Mouse (Mus musculus): Measurements from ENCODE around the gene Tbc1d2b. TPM values are rescaled to one million over a fixed set of nuclear protein-coding genes. Genes with fewer than 3 reads are reported as not detected.

The Tbc1d2b gene
- polyA plus RNA-seq, 1 experiment from 2014 or later = 6.5 TPM

DNA sequence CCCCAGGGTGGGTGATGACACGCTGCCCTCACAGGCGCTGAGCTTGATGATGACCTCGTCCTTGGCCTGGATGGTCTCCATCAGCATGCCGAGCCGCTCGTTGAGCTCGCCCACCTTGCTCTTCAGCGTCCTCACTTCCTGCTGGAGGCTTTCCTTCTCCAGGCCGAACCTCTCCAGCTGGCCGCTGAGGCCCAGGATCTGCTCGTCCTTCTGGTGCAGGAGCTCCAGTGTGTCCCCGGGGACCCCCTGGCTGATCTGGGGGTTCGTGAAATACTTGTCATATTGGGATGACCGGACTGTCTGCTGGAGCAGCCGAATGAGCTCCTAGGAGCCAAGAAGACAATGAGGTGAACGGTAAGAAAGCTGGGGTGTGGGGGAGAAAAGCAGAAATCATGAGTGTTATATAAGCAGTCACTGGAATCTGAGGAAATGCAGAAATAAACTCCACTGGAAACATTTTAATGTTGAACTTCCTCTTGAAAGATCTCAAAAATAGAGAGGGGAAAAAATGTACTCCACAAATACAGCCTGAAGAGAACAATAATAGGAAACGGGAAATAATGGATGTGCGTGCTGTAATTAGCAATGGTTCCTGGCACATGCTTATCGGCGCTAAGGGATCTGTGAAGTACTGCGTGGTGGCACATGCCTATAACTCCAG, 44.4 kb downstream of the Tbc1d2b start:
- H3K36me3 ChIP-seq = peaks cover 80% of the 10 kb centered on the region
- H3K4me2 ChIP-seq = no peak overlapping the region

GRCm38 (mm10) chr9:90222275-90222674, 48.3 kb downstream of the Tbc1d2b start:
- Histone ChIP-seq H3K4me1 (replicated peaks) (peaks cover 13% of the 10 kb centered on the region), H3K27me3 (no peaks in the 10 kb centered on the region), H3K9ac (no peak overlapping the region), H3K27ac (no peak overlapping the region), H3K9me3 (replicated peaks) (no peaks in the 10 kb centered on the region), H3K4me2 (no peak overlapping the region), H3K36me3 (peaks cover 95% of the 10 kb centered on the region), H3K4me3 (replicated peaks) (no peak overlapping the region)
- WGBS (ENCODE audit: insufficient replicate concordance) = 78% methylated on average over 3 of the region's 3 CpGs
- DNase-seq = no peak
- ATAC-seq (ENCODE audit: low read depth) = no peak

More for the DNA sequence above, 44.4 kb downstream of the Tbc1d2b start:
- peak overlapping the region; percentile 60; the same call in 1 of the 2 replicates for H3K27ac ChIP-seq
- H3K9ac ChIP-seq = no peak overlapping the region
- H3K9me3 ChIP-seq (replicated peaks) = no peaks in the 10 kb centered on the region
- DNase-seq = no peak
- no peak overlapping the region for H3K4me3 ChIP-seq (replicated peaks)
- H3K4me1 ChIP-seq (replicated peaks) = peaks cover 13% of the 10 kb centered on the region
- 86% methylated on average over 21 of the region's 21 CpGs for WGBS (ENCODE audit: insufficient replicate concordance)
- H3K27me3 ChIP-seq = no peaks in the 10 kb centered on the region
- ATAC-seq (ENCODE audit: low read depth) = no peak

- 77% methylated on average over 4 of the region's 4 CpGs for WGBS (ENCODE audit: insufficient replicate concordance)
- Histone ChIP-seq H3K4me2 (no peak overlapping the region), H3K4me3 (replicated peaks) (no peak overlapping the region), H3K27me3 (no peaks in the 10 kb centered on the region), H3K27ac (peak overlapping the region; percentile 21; the same call in 1 of the 2 replicates), H3K4me1 (replicated peaks) (peaks cover 10% of the 10 kb centered on the region; the same call in 1 of the 2 replicates), H3K36me3 (peaks cover 94% of the 10 kb centered on the region), H3K9me3 (replicated peaks) (no peaks in the 10 kb centered on the region), H3K9ac (0 out of 2 replicates have a peak overlapping the region, but pooled peaks have one; percentile 7)
- DNase-seq = no peak
- ATAC-seq (ENCODE audit: low read depth) = no peak
These were observed 53.1 kb downstream of the Tbc1d2b start for GRCm38 (mm10) chr9:90217501-90217900.

DNA sequence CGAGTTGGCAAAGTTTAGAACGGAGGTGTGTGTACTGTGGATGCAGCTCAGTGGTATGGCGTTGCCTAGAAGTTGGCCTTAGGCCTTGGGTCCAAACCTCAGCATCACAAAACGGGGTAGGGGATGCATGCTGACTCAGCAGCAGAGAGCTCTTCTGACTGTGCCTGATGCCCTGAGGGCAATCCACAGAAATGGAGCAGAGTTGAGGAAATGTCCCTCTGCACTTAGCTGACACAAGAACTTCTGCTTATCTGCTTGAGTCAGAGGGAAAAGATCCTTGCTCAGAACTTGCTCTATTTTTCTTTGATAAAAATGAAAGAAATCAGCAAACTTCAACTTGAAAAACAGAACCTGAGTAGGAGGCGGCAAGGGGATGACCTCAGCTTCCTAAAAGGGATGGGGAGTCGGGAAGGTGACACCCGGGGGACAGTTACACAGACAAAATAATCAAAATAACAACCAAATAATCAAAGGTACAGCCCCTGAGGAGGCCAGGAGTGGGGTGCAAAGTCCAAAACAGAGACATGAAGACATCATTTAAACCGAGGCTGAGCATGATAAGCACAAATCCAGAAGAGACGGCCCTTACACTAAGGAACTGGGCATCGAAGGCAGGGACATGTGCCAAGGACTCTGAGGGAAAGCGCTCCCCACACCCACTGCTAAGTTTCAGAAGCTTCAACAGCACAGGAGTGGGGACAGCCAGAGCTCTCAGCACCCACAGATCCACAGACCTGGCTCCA, 54.2 kb downstream of the Tbc1d2b start:
- WGBS (ENCODE audit: insufficient replicate concordance) = 77% methylated on average over 11 of the region's 11 CpGs
- Histone ChIP-seq H3K4me2 (no peak overlapping the region), H3K27ac (peak overlapping the region; percentile 42; the same call in 1 of the 2 replicates), H3K4me1 (replicated peaks) (peaks cover 10% of the 10 kb centered on the region; the same call in 1 of the 2 replicates), H3K9me3 (replicated peaks) (no peaks in the 10 kb centered on the region), H3K9ac (no peak overlapping the region), H3K4me3 (replicated peaks) (no peak overlapping the region), H3K36me3 (peaks cover 91% of the 10 kb centered on the region), H3K27me3 (no peaks in the 10 kb centered on the region)
- no peak for ATAC-seq (ENCODE audit: low read depth)
- no peak for DNase-seq

DNA sequence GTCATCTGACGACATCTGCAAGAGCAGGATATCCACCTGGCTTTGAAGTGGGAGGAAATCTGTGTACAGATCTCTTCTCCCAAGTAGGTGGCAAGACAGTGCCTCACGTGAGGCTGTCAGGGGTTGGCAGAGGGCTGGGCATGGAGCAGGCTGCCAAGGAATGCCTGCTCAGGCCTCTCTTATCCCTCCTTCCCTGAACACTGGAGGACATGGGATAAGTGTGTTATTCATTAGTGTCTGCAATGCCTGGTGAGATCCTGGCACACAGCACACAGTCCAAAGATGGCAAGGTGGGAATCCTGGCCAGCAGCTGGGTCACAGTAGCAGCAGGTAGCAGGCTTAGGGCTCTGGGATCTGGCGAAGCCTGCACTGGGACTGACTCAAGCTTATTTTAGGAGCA, 57.5 kb downstream of the Tbc1d2b start:
- DNase-seq = no peak
- ATAC-seq (ENCODE audit: low read depth) = no peak
- Histone ChIP-seq H3K4me3 (replicated peaks) (no peak overlapping the region), H3K4me1 (replicated peaks) (peaks cover 10% of the 10 kb centered on the region), H3K4me2 (no peak overlapping the region), H3K9me3 (replicated peaks) (no peaks in the 10 kb centered on the region), H3K9ac (no peak overlapping the region), H3K27me3 (no peaks in the 10 kb centered on the region), H3K36me3 (peaks cover 91% of the 10 kb centered on the region), H3K27ac (no peak overlapping the region)
- 86% methylated on average over 3 of the region's 3 CpGs for WGBS (ENCODE audit: insufficient replicate concordance)

DNA sequence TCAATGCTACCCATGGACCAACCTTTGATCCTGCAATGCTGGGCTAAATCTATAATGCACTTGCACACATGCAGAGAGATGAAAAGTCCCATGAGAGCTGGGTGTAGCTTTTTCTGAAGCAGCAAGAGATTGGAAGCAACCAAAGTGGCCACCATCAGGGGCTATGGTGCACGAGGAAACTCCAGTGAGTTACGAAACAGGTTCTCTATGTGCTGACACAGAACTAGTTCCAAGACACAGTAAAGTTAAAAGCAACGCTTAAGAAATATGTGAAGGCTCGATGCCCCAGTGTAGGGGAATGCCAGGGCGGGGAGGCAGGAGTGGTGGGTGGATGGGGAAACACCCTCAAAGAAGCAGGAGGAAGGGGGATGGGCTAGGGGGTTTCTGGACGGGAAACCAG, 61.9 kb downstream of the Tbc1d2b start:
- DNase-seq (no peak), ATAC-seq (ENCODE audit: low read depth) (no peak)
- peak overlapping the region; percentile 16; the same call in 1 of the 2 replicates for H3K27ac ChIP-seq
- no peak overlapping the region for H3K4me3 ChIP-seq (replicated peaks)
- H3K4me1 ChIP-seq (replicated peaks) = no peaks in the 10 kb centered on the region; the same call in 1 of the 2 replicates
- no peak overlapping the region for H3K9ac ChIP-seq
- WGBS (ENCODE audit: insufficient replicate concordance) = 78% methylated on average over 6 of the region's 6 CpGs
- peaks cover 92% of the 10 kb centered on the region for H3K36me3 ChIP-seq
- no peak overlapping the region for H3K4me2 ChIP-seq
- no peaks in the 10 kb centered on the region for H3K9me3 ChIP-seq (replicated peaks)
- H3K27me3 ChIP-seq = no peaks in the 10 kb centered on the region

DNA sequence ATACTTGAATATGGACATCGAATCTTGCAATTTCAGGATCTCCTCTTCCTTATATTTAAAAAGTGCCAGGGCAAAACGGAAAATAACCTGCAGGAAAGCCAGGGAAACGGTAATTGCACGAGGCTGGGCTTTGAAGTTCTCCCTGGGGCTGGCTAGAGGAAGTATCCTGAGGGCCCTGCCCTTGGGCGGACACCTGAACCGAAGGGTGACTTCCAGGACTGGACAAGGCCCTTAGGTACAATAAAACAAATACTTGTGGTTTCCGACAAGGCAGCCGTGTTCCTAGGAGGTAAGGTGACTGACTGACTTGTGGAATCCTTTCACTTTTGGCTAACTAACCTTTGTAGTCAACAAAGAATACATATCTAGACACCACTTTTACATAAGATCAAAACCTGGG, 62.8 kb downstream of the Tbc1d2b start:
- H3K9me3 ChIP-seq (replicated peaks) = no peaks in the 10 kb centered on the region
- no peak overlapping the region for H3K4me3 ChIP-seq (replicated peaks)
- H3K36me3 ChIP-seq = peaks cover 91% of the 10 kb centered on the region
- H3K4me1 ChIP-seq (replicated peaks) = no peaks in the 10 kb centered on the region; the same call in 1 of the 2 replicates
- H3K27ac ChIP-seq = peak overlapping the region; percentile 27; the same call in 1 of the 2 replicates
- DNase-seq (no peak), ATAC-seq (ENCODE audit: low read depth) (no peak)
- 82% methylated on average over 8 of the region's 8 CpGs for WGBS (ENCODE audit: insufficient replicate concordance)
- H3K9ac ChIP-seq = no peak overlapping the region
- H3K4me2 ChIP-seq = no peak overlapping the region
- no peaks in the 10 kb centered on the region for H3K27me3 ChIP-seq

GRCm38 (mm10) chr9:90206500-90206899, 64.1 kb downstream of the Tbc1d2b start:
- no peak overlapping the region for H3K4me2 ChIP-seq
- no peak overlapping the region for H3K9ac ChIP-seq
- H3K4me3 ChIP-seq (replicated peaks) = no peak overlapping the region
- H3K9me3 ChIP-seq (replicated peaks) = no peaks in the 10 kb centered on the region
- peaks cover 91% of the 10 kb centered on the region for H3K36me3 ChIP-seq
- ATAC-seq (ENCODE audit: low read depth) (peak; percentile 54), DNase-seq (peak; percentile 67)
- no peaks in the 10 kb centered on the region for H3K27me3 ChIP-seq
- no peak overlapping the region for H3K27ac ChIP-seq
- WGBS (ENCODE audit: insufficient replicate concordance) = 49% methylated on average over 2 of the region's 2 CpGs
- no peaks in the 10 kb centered on the region; the same call in 1 of the 2 replicates for H3K4me1 ChIP-seq (replicated peaks)

- WGBS (ENCODE audit: insufficient replicate concordance) = 82% methylated on average over 8 of the region's 8 CpGs
- no peak overlapping the region for H3K27ac ChIP-seq
- H3K4me2 ChIP-seq = no peak overlapping the region
- DNase-seq (no peak), ATAC-seq (ENCODE audit: low read depth) (no peak)
- H3K36me3 ChIP-seq = peaks cover 81% of the 10 kb centered on the region
- no peaks in the 10 kb centered on the region for H3K27me3 ChIP-seq
- no peak overlapping the region for H3K9ac ChIP-seq
- H3K9me3 ChIP-seq (replicated peaks) = no peaks in the 10 kb centered on the region
- no peaks in the 10 kb centered on the region; the same call in 1 of the 2 replicates for H3K4me1 ChIP-seq (replicated peaks)
- H3K4me3 ChIP-seq (replicated peaks) = no peak overlapping the region
These were observed 66.1 kb downstream of the Tbc1d2b start for GRCm38 (mm10) chr9:90204396-90204915.

DNA sequence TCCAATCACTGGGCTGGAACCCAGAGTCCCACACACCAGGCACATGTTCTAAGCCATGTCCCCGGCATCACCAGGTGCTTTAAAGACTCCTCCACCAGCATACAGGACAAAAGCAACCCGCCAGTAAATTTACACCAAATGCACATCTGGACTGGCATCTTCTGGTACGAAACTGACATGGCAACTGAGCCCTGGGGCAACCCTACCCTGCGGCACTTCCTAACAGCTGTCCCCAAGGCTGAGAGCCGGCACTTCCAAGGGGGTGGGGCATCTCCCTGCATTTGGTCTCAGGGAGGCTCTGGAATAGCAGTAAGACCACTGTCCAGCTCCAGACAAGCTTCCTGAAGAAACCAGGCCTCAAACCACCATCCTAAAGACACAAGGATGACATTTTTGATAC, 67.4 kb downstream of the Tbc1d2b start:
- ATAC-seq (ENCODE audit: low read depth) (no peak), DNase-seq (no peak)
- 83% methylated on average over 5 of the region's 5 CpGs for WGBS (ENCODE audit: insufficient replicate concordance)
- Histone ChIP-seq H3K4me2 (no peak overlapping the region), H3K9me3 (replicated peaks) (no peaks in the 10 kb centered on the region), H3K4me1 (replicated peaks) (peaks cover 9% of the 10 kb centered on the region), H3K4me3 (replicated peaks) (no peak overlapping the region), H3K27ac (no peak overlapping the region), H3K27me3 (no peaks in the 10 kb centered on the region), H3K9ac (no peak overlapping the region), H3K36me3 (peaks cover 70% of the 10 kb centered on the region)

- Histone ChIP-seq H3K27me3 (no peaks in the 10 kb centered on the region), H3K4me1 (replicated peaks) (peaks cover 9% of the 10 kb centered on the region), H3K4me2 (no peak overlapping the region), H3K4me3 (replicated peaks) (no peak overlapping the region), H3K36me3 (peaks cover 53% of the 10 kb centered on the region), H3K27ac (no peak overlapping the region), H3K9ac (no peak overlapping the region), H3K9me3 (replicated peaks) (no peaks in the 10 kb centered on the region)
- WGBS (ENCODE audit: insufficient replicate concordance) = 74% methylated on average over 4 of the region's 4 CpGs
- ATAC-seq (ENCODE audit: low read depth) (no peak), DNase-seq (no peak)
These were observed 69.1 kb downstream of the Tbc1d2b start for GRCm38 (mm10) chr9:90201541-90201940.

All from liver, embryonic 13.5 days (tissue).